Mouse (Mus musculus) macrophage (primary cell): ENCODE results near the gene Wnt7a. TPM values are rescaled to one million over a fixed set of nuclear protein-coding genes. Genes with fewer than 3 reads are reported as not detected.

Experiments used
- H3K27ac ChIP-seq: fragments of 350-480 bp; formaldehyde crosslinking; 2 replicates; pipeline ENCODE4 v1.9.0; 2021
- H3K36me3 ChIP-seq: fragments of 350-480 bp; formaldehyde crosslinking; 2 replicates; pipeline ENCODE4 v1.9.0; 2021; ENCODE audit errors: inconsistent target
- H3K4me3 ChIP-seq: fragments of 350-480 bp; formaldehyde crosslinking; 2 replicates; pipeline ENCODE4 v1.9.0; 2021; ENCODE audit errors: inconsistent target
- H3K79me2 ChIP-seq: fragments of 350-480 bp; formaldehyde crosslinking; 2 replicates; pipeline ENCODE4 v1.9.0; 2021; ENCODE audit errors: inconsistent target
- WGBS: methylation state at CpG from one replicate; pipeline ENCODE4 v1.1.7; 2026; ENCODE audit warnings: inconsistent platforms; ENCODE audit not compliant: missing documents; 5-methylcytosine and 5-hydroxymethylcytosine counted together
- polyA plus RNA-seq: library from polyadenylated mRNA; stranded (reverse); fragments of 250-400 nt; gene quantifications from 3 replicates; pipeline ENCODE4 v1.2.4, GENCODE M21; 2018; ENCODE audit warnings: inconsistent platforms

The Wnt7a gene
- polyA plus RNA-seq, 1 experiment from 2014 or later = not detected

GRCm38 (mm10) chr6:91366781-91367180 lies 44.4 kb downstream of the Wnt7a start:
- H3K36me3 ChIP-seq = no peaks in the 10 kb centered on the region
- H3K4me3 ChIP-seq = no peak overlapping the region
- H3K27ac ChIP-seq = no peak overlapping the region
- WGBS = 100% methylated on average over 1 of the region's 1 CpGs
- no peaks in the 10 kb centered on the region for H3K79me2 ChIP-seq

- Histone ChIP-seq H3K4me3 (no peak overlapping the region), H3K79me2 (no peaks in the 10 kb centered on the region), H3K36me3 (no peaks in the 10 kb centered on the region), H3K27ac (no peak overlapping the region)
- 88% methylated on average over 13 of the region's 14 CpGs for WGBS
These were observed 45.7 kb downstream of the Wnt7a start for GRCm38 (mm10) chr6:91365480-91365879.

GRCm38 (mm10) chr6:91362756-91363155 lies 48.4 kb downstream of the Wnt7a start:
- Histone ChIP-seq H3K79me2 (no peaks in the 10 kb centered on the region), H3K36me3 (no peaks in the 10 kb centered on the region), H3K4me3 (no peak overlapping the region), H3K27ac (no peak overlapping the region)
- 70% methylated on average over 2 of the region's 2 CpGs for WGBS

- Histone ChIP-seq H3K27ac (no peak overlapping the region), H3K36me3 (no peaks in the 10 kb centered on the region), H3K79me2 (no peaks in the 10 kb centered on the region), H3K4me3 (no peak overlapping the region)
- 84% methylated on average over 6 of the region's 6 CpGs for WGBS
These were observed 50.2 kb downstream of the Wnt7a start for GRCm38 (mm10) chr6:91360998-91361397.

GRCm38 (mm10) chr6:91360371-91360690 lies 50.8 kb downstream of the Wnt7a start:
- no peak overlapping the region for H3K27ac ChIP-seq
- WGBS = 81% methylated on average over 4 of the region's 4 CpGs
- H3K79me2 ChIP-seq = no peaks in the 10 kb centered on the region
- H3K36me3 ChIP-seq = no peaks in the 10 kb centered on the region
- H3K4me3 ChIP-seq = no peak overlapping the region

- Histone ChIP-seq H3K27ac (no peak overlapping the region), H3K4me3 (no peak overlapping the region), H3K79me2 (no peaks in the 10 kb centered on the region), H3K36me3 (no peaks in the 10 kb centered on the region)
- 82% methylated on average over 7 of the region's 7 CpGs for WGBS
These were observed 51.3 kb downstream of the Wnt7a start for GRCm38 (mm10) chr6:91359672-91360370.

- no peak overlapping the region for H3K4me3 ChIP-seq
- H3K36me3 ChIP-seq = no peaks in the 10 kb centered on the region
- 78% methylated on average over 6 of the region's 6 CpGs for WGBS
- H3K27ac ChIP-seq = no peak overlapping the region
- H3K79me2 ChIP-seq = no peaks in the 10 kb centered on the region
These were observed 52.1 kb downstream of the Wnt7a start for GRCm38 (mm10) chr6:91358866-91359656.

- WGBS = 85% methylated on average over 2 of the region's 2 CpGs
- Histone ChIP-seq H3K27ac (no peak overlapping the region), H3K4me3 (no peak overlapping the region), H3K79me2 (no peaks in the 10 kb centered on the region), H3K36me3 (no peaks in the 10 kb centered on the region)
These were observed 52.8 kb downstream of the Wnt7a start for GRCm38 (mm10) chr6:91358394-91358793.

- H3K79me2 ChIP-seq = no peaks in the 10 kb centered on the region
- no peak overlapping the region for H3K27ac ChIP-seq
- no peak overlapping the region for H3K4me3 ChIP-seq
- WGBS = 54% methylated on average over 13 of the region's 13 CpGs
- H3K36me3 ChIP-seq = no peaks in the 10 kb centered on the region
These were observed 53.8 kb downstream of the Wnt7a start for GRCm38 (mm10) chr6:91357238-91357876.

- H3K79me2 ChIP-seq = no peaks in the 10 kb centered on the region
- H3K36me3 ChIP-seq = no peaks in the 10 kb centered on the region
- no peak overlapping the region for H3K27ac ChIP-seq
- H3K4me3 ChIP-seq = no peak overlapping the region
- WGBS = 76% methylated on average over 9 of the region's 9 CpGs
These were observed 61.5 kb downstream of the Wnt7a start for GRCm38 (mm10) chr6:91349620-91350019.

GRCm38 (mm10) chr6:91347721-91348120 lies 63.4 kb downstream of the Wnt7a start:
- Histone ChIP-seq H3K36me3 (no peaks in the 10 kb centered on the region), H3K4me3 (no peak overlapping the region), H3K79me2 (no peaks in the 10 kb centered on the region), H3K27ac (no peak overlapping the region)
- 47% methylated on average over 7 of the region's 7 CpGs for whole genome bisulfite sequencing

- 78% methylated on average over 3 of the region's 3 CpGs for WGBS
- H3K36me3 ChIP-seq = no peaks in the 10 kb centered on the region
- H3K4me3 ChIP-seq = no peak overlapping the region
- no peak overlapping the region for H3K27ac ChIP-seq
- no peaks in the 10 kb centered on the region for H3K79me2 ChIP-seq
These were observed 64.3 kb downstream of the Wnt7a start for GRCm38 (mm10) chr6:91346906-91347156.

- WGBS = 77% methylated on average over 10 of the region's 10 CpGs
- Histone ChIP-seq H3K36me3 (no peaks in the 10 kb centered on the region), H3K79me2 (no peaks in the 10 kb centered on the region), H3K27ac (no peak overlapping the region), H3K4me3 (no peak overlapping the region)
These were observed 64.9 kb downstream of the Wnt7a start for GRCm38 (mm10) chr6:91346071-91346905.

- no peaks in the 10 kb centered on the region for H3K36me3 ChIP-seq
- no peak overlapping the region for H3K27ac ChIP-seq
- 76% methylated on average over 5 of the region's 5 CpGs for WGBS
- H3K4me3 ChIP-seq = no peak overlapping the region
- H3K79me2 ChIP-seq = no peaks in the 10 kb centered on the region
These were observed 66.1 kb downstream of the Wnt7a start for GRCm38 (mm10) chr6:91345091-91345490.
